Mouse (Mus musculus) kidney, embryonic 15.5 days (tissue): ENCODE data around the gene Ptpn21. TPM values are rescaled to one million over a fixed set of nuclear protein-coding genes. Genes with fewer than 3 reads are reported as not detected.

ENCODE experiments used
- ATAC-seq: fragments of 200-750 bp; cut with Nextera tagmentation; replicated peaks from 2 replicates; pipeline ENCODE4 v1.8.0; 2017; ENCODE audit warnings: moderate TSS enrichment; ENCODE audit not compliant: low FRiP score
- H3K27ac ChIP-seq: fragments of 300-500 bp; sonication (generic); 2 replicates; pipeline ENCODE4 v1.5.1; 2015; ENCODE audit warnings: mild to moderate bottlenecking, inconsistent platforms
- H3K27me3 ChIP-seq: fragments of 300-500 bp; sonication (generic); 2 replicates; pipeline ENCODE4 v1.6.1; 2015; ENCODE audit warnings: inconsistent platforms
- H3K36me3 ChIP-seq: fragments of 300-500 bp; sonication (generic); 2 replicates; pipeline ENCODE4 v1.6.1; 2015; ENCODE audit warnings: inconsistent platforms
- H3K4me1 ChIP-seq: fragments of 300-500 bp; sonication (generic); 2 replicates; pipeline ENCODE4 v1.6.1; 2015; ENCODE audit warnings: inconsistent platforms
- H3K4me2 ChIP-seq: fragments of 300-500 bp; sonication (generic); 2 replicates; pipeline ENCODE4 v1.6.1; 2015; ENCODE audit warnings: moderate library complexity, mild to moderate bottlenecking, inconsistent platforms
- H3K4me3 ChIP-seq: fragments of 300-500 bp; sonication (generic); replicated peaks from 2 replicates; pipeline ENCODE4 v1.5.1; 2015; ENCODE audit warnings: mild to moderate bottlenecking, inconsistent platforms
- H3K9ac ChIP-seq: fragments of 300-500 bp; sonication (generic); 2 replicates; pipeline ENCODE4 v1.6.1; 2015; ENCODE audit warnings: mild to moderate bottlenecking, inconsistent platforms
- H3K9me3 ChIP-seq: fragments of 300-500 bp; sonication (generic); replicated peaks from 2 replicates; pipeline ENCODE4 v1.6.1; 2016; ENCODE audit warnings: inconsistent platforms
- WGBS: fragments of 180-500 bp; shearing (Covaris S2); methylation state at CpG from one replicate; pipeline ENCODE4 v1.1.7; 2015; ENCODE audit warnings: mixed read lengths; 5-methylcytosine and 5-hydroxymethylcytosine counted together
- polyA plus RNA-seq: library from polyadenylated mRNA; unstranded; fragments of >200 nt; fragmentation: Nextera tagmentation; extraction: Ambion mirVana; gene quantifications from 2 replicates; pipeline ENCODE4 v1.2.1, GENCODE M21; 2015

Gene Ptpn21
- polyA plus RNA-seq, 1 experiment from 2014 or later = 6.6 TPM

GRCm38 (mm10) chr12:98679906-98680305 is 57.3 kb downstream of the Ptpn21 start:
- Histone ChIP-seq H3K4me3 (no peak overlapping the region), H3K27me3 (no peaks in the 10 kb centered on the region), H3K9me3 (no peaks in the 10 kb centered on the region), H3K4me1 (peaks cover 5% of the 10 kb centered on the region; the same call in 1 of the 2 replicates), H3K9ac (no peak overlapping the region), H3K27ac (no peak overlapping the region), H3K36me3 (peaks cover 53% of the 10 kb centered on the region), H3K4me2 (no peak overlapping the region)
- WGBS = 86% methylated on average over 15 of the region's 15 CpGs
- ATAC-seq = no peak

GRCm38 (mm10) chr12:98677336-98677735 is 59.9 kb downstream of the Ptpn21 start:
- Histone ChIP-seq H3K27ac (no peak overlapping the region), H3K4me2 (no peak overlapping the region), H3K4me1 (no peaks in the 10 kb centered on the region; the same call in 1 of the 2 replicates), H3K9ac (no peak overlapping the region), H3K4me3 (no peak overlapping the region), H3K27me3 (no peaks in the 10 kb centered on the region), H3K36me3 (peaks cover 43% of the 10 kb centered on the region), H3K9me3 (no peaks in the 10 kb centered on the region)
- 44% methylated on average over 14 of the region's 14 CpGs for WGBS
- no peak for ATAC-seq

- WGBS = 92% methylated on average over 6 of the region's 6 CpGs
- Histone ChIP-seq H3K9ac (no peak overlapping the region), H3K27me3 (no peaks in the 10 kb centered on the region), H3K9me3 (no peaks in the 10 kb centered on the region), H3K4me1 (no peaks in the 10 kb centered on the region; the same call in 1 of the 2 replicates), H3K4me3 (no peak overlapping the region), H3K36me3 (peaks cover 39% of the 10 kb centered on the region), H3K4me2 (no peak overlapping the region), H3K27ac (no peak overlapping the region)
- no peak for ATAC-seq
These were observed 60.3 kb downstream of the Ptpn21 start for GRCm38 (mm10) chr12:98676861-98677260.

GRCm38 (mm10) chr12:98674627-98675143 is 62.5 kb downstream of the Ptpn21 start:
- H3K9me3 ChIP-seq = no peaks in the 10 kb centered on the region
- no peaks in the 10 kb centered on the region for H3K27me3 ChIP-seq
- peak; percentile 94 for ATAC-seq
- H3K4me1 ChIP-seq = no peaks in the 10 kb centered on the region; the same call in 1 of the 2 replicates
- H3K9ac ChIP-seq = peak overlapping the region; percentile 22; the same call in 1 of the 2 replicates
- peak overlapping the region; percentile 39 for H3K4me3 ChIP-seq
- H3K36me3 ChIP-seq = peaks cover 24% of the 10 kb centered on the region
- WGBS = 8% methylated on average over 9 of the region's 9 CpGs
- H3K27ac ChIP-seq = peak overlapping the region; percentile 76
- peak overlapping the region; percentile 61 for H3K4me2 ChIP-seq

GRCm38 (mm10) chr12:98673879-98674278 is 63.3 kb downstream of the Ptpn21 start:
- no peak overlapping the region for H3K27ac ChIP-seq
- ATAC-seq = no peak
- H3K9me3 ChIP-seq = no peaks in the 10 kb centered on the region
- H3K4me3 ChIP-seq = no peak overlapping the region
- H3K9ac ChIP-seq = no peak overlapping the region
- peaks cover 24% of the 10 kb centered on the region for H3K36me3 ChIP-seq
- no peaks in the 10 kb centered on the region; the same call in 1 of the 2 replicates for H3K4me1 ChIP-seq
- H3K27me3 ChIP-seq = no peaks in the 10 kb centered on the region
- H3K4me2 ChIP-seq = no peak overlapping the region
- 57% methylated on average over 6 of the region's 6 CpGs for whole genome bisulfite sequencing

- ATAC-seq = no peak
- Histone ChIP-seq H3K27me3 (no peaks in the 10 kb centered on the region), H3K4me2 (no peak overlapping the region), H3K36me3 (peaks cover 13% of the 10 kb centered on the region), H3K9me3 (no peaks in the 10 kb centered on the region), H3K4me1 (no peaks in the 10 kb centered on the region; the same call in 1 of the 2 replicates), H3K27ac (no peak overlapping the region), H3K4me3 (no peak overlapping the region), H3K9ac (no peak overlapping the region)
- WGBS = 81% methylated on average over 4 of the region's 4 CpGs
These were observed 66.8 kb downstream of the Ptpn21 start for GRCm38 (mm10) chr12:98670429-98670828.

- H3K27ac ChIP-seq = no peak overlapping the region
- H3K36me3 ChIP-seq = peaks cover 13% of the 10 kb centered on the region
- no peak overlapping the region for H3K9ac ChIP-seq
- no peaks in the 10 kb centered on the region; the same call in 1 of the 2 replicates for H3K4me1 ChIP-seq
- 91% methylated on average over 5 of the region's 5 CpGs for WGBS
- H3K4me3 ChIP-seq = no peak overlapping the region
- no peak for ATAC-seq
- no peaks in the 10 kb centered on the region for H3K27me3 ChIP-seq
- no peaks in the 10 kb centered on the region for H3K9me3 ChIP-seq
- H3K4me2 ChIP-seq = no peak overlapping the region
These were observed 67.3 kb downstream of the Ptpn21 start for GRCm38 (mm10) chr12:98669864-98670263.

- no peaks in the 10 kb centered on the region for H3K4me1 ChIP-seq
- no peak for ATAC-seq
- WGBS = 89% methylated on average over 10 of the region's 10 CpGs
- no peak overlapping the region for H3K4me3 ChIP-seq
- peaks cover 13% of the 10 kb centered on the region for H3K36me3 ChIP-seq
- no peak overlapping the region for H3K9ac ChIP-seq
- no peak overlapping the region for H3K4me2 ChIP-seq
- H3K27me3 ChIP-seq = no peaks in the 10 kb centered on the region
- H3K27ac ChIP-seq = no peak overlapping the region
- H3K9me3 ChIP-seq = no peaks in the 10 kb centered on the region
These were observed 68.1 kb downstream of the Ptpn21 start for GRCm38 (mm10) chr12:98669086-98669485.

GRCm38 (mm10) chr12:98668132-98668814 is 68.9 kb downstream of the Ptpn21 start:
- peak overlapping the region; percentile 18; the same call in 1 of the 2 replicates for H3K27ac ChIP-seq

GRCm38 (mm10) chr12:98662617-98663016 is 74.6 kb downstream of the Ptpn21 start:
- no peak overlapping the region for H3K4me3 ChIP-seq
- H3K9ac ChIP-seq = no peak overlapping the region
- WGBS = 94% methylated on average over 7 of the region's 7 CpGs
- H3K4me1 ChIP-seq = no peaks in the 10 kb centered on the region
- no peak for ATAC-seq
- H3K4me2 ChIP-seq = no peak overlapping the region
- no peaks in the 10 kb centered on the region for H3K9me3 ChIP-seq
- H3K36me3 ChIP-seq = peaks cover 22% of the 10 kb centered on the region
- H3K27ac ChIP-seq = no peak overlapping the region
- H3K27me3 ChIP-seq = no peaks in the 10 kb centered on the region

More at GRCm38 (mm10) chr12:98668132-98668814, 68.9 kb downstream of the Ptpn21 start:
- Histone ChIP-seq H3K9ac (no peak overlapping the region), H3K4me2 (no peak overlapping the region), H3K9me3 (no peaks in the 10 kb centered on the region), H3K36me3 (peaks cover 16% of the 10 kb centered on the region), H3K4me1 (no peaks in the 10 kb centered on the region), H3K27me3 (no peaks in the 10 kb centered on the region), H3K4me3 (no peak overlapping the region)
- 0 out of 2 replicates have a peak, but pooled peaks have one; percentile 25 for ATAC-seq
- 56% methylated on average over 10 of the region's 10 CpGs for WGBS

GRCm38 (mm10) chr12:98656873-98657272 is 80.3 kb downstream of the Ptpn21 start:
- Histone ChIP-seq H3K4me2 (no peak overlapping the region), H3K4me3 (no peak overlapping the region), H3K27ac (no peak overlapping the region), H3K27me3 (no peaks in the 10 kb centered on the region), H3K36me3 (peaks cover 6% of the 10 kb centered on the region), H3K9ac (no peak overlapping the region), H3K4me1 (no peaks in the 10 kb centered on the region), H3K9me3 (no peaks in the 10 kb centered on the region)
- WGBS = 69% methylated on average over 2 of the region's 2 CpGs
- no peak for ATAC-seq

- H3K36me3 ChIP-seq = peaks cover 11% of the 10 kb centered on the region
- no peak overlapping the region for H3K4me2 ChIP-seq
- no peaks in the 10 kb centered on the region for H3K9me3 ChIP-seq
- no peaks in the 10 kb centered on the region for H3K27me3 ChIP-seq
- H3K9ac ChIP-seq = no peak overlapping the region
- no peak overlapping the region for H3K4me3 ChIP-seq
- no peak for ATAC-seq
- H3K4me1 ChIP-seq = no peaks in the 10 kb centered on the region
- H3K27ac ChIP-seq = no peak overlapping the region
These were observed 92.4 kb downstream of the Ptpn21 start for GRCm38 (mm10) chr12:98644852-98645251.
